Comparison of ENCODE assay signal across 27 mouse cellular contexts in the genomic region with DNA sequence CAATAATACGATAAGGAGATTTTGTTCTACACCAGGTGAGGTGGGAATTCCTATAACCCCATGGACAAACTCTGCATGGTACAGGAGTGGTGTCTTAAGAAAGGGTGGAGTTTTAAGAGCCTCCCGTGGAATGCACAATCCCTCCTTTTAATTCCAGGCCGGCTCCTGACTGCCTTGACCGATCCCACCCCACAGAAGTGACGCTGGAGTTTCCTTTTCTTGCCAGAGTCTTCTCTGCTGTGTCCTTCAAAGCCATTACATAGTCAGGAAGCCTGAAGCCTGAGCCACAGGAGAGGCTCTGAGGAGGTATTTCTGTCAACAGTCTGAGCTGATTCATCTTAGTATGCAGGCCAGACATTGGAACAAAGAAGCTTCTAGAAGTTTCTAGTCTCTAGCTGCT.
DNase-seq lines count a peak whose midpoint lies in the region; ATAC-seq and TF ChIP-seq lines count a peak whose summit lies in the region.
"Had no signal": no experiment of that assay in that cellular context is flagged by ENCODE, and none has a peak within 500 bp of the region (broad histone marks: within the 10 kb centered on the region; RNA-seq: fewer than 3 reads in every experiment).

No protein-coding gene starts in this region.

- 43% methylated on average over 5 of the region's 5 CpGs for WGBS in lung, embryonic 16.5 days
- 54% methylated on average over 5 of the region's 5 CpGs for WGBS in lung, adult 2 months

- H3K9ac ChIP-seq in lung, embryonic 16.5 days (ENCODE audit: low read length): no peak overlapping the region
- H3K9ac ChIP-seq: embryonic facial prominence, embryonic 13.5 days; forebrain, embryonic 12.5 days; forebrain, embryonic 15.5 days; heart, embryonic 13.5 days; hindbrain, embryonic 15.5 days had no signal

- no peak overlapping the region for H3K4me3 ChIP-seq in lung, embryonic 16.5 days (ENCODE audit: low read length)
- H3K4me3 ChIP-seq in lung, adult 2 months (replicated peaks; ENCODE audit: extremely low read depth, low read depth, low read length): no peak overlapping the region
- H3K4me3 ChIP-seq: embryonic facial prominence, embryonic 13.5 days; forebrain, embryonic 12.5 days; forebrain, embryonic 15.5 days; heart, adult 2 months; heart, embryonic 10.5 days; heart, embryonic 13.5 days; hindbrain, embryonic 15.5 days had no signal

- peak overlapping the region; percentile 83 for H3K27ac ChIP-seq in lung, embryonic 16.5 days (ENCODE audit: low read length)
- H3K27ac ChIP-seq: embryonic facial prominence, embryonic 13.5 days; forebrain, embryonic 12.5 days; forebrain, embryonic 15.5 days; heart, adult 2 months; heart, embryonic 10.5 days; heart, embryonic 13.5 days; hindbrain, embryonic 15.5 days had no signal

- peak; percentile 79 for ATAC-seq in lung, embryonic 16.5 days (ENCODE audit: low read depth)
- no peak for ATAC-seq in frontal cortex, adult (ENCODE audit: low TSS enrichment)
- ATAC-seq: forebrain, embryonic 15.5 days; Patski had no signal

- no peaks in the 10 kb centered on the region for H3K4me1 ChIP-seq in lung, embryonic 16.5 days (replicated peaks; ENCODE audit: control insufficient read depth, insufficient read depth, low read length)
- H3K4me1 ChIP-seq in lung, adult 2 months (ENCODE audit: control insufficient read depth, insufficient read depth, low read length): no peaks in the 10 kb centered on the region
- H3K4me1 ChIP-seq: forebrain, embryonic 12.5 days; forebrain, embryonic 15.5 days; heart, embryonic 13.5 days; hindbrain, embryonic 15.5 days had no signal

- TF ChIP-seq CTCF in lung, adult 2 months (IDR thresholded peaks at IDR 0.05; ENCODE audit: insufficient read depth, low read length): no peak

- no peaks in the 10 kb centered on the region; the same call in 1 of the 2 replicates for H3K27me3 ChIP-seq in lung, embryonic 16.5 days (ENCODE audit: control insufficient read depth, insufficient read depth, low read depth, low read length)
- H3K27me3 ChIP-seq: embryonic facial prominence, embryonic 13.5 days; forebrain, embryonic 12.5 days; forebrain, embryonic 15.5 days; hindbrain, embryonic 15.5 days had no signal

- H3K36me3 ChIP-seq in lung, embryonic 16.5 days (ENCODE audit: control insufficient read depth, insufficient read depth, low read length): no peaks in the 10 kb centered on the region
- H3K36me3 ChIP-seq: embryonic facial prominence, embryonic 13.5 days; forebrain, embryonic 12.5 days; forebrain, embryonic 15.5 days; G1E; heart, embryonic 10.5 days; heart, embryonic 13.5 days; hindbrain, embryonic 15.5 days had no signal

- 0 out of 2 replicates have a peak overlapping the region, but pooled peaks have one; percentile 23 for H3K4me2 ChIP-seq in lung, embryonic 16.5 days (ENCODE audit: low read depth, low read length)
- H3K4me2 ChIP-seq: embryonic facial prominence, embryonic 13.5 days; forebrain, embryonic 12.5 days; forebrain, embryonic 15.5 days; heart, embryonic 13.5 days; hindbrain, embryonic 15.5 days had no signal

- no peak for DNase-seq in lung, adult 2 months
- DNase-seq in lung, postnatal 10 days: peak; percentile 22
- DNase-seq in lung, postnatal 36 days: peak; percentile 29
- no peak for DNase-seq in layer of hippocampus, adult 11-12 months (ENCODE audit: low spot score)
- no peak for DNase-seq in ovary, postnatal 14 days (ENCODE audit: low spot score)
- DNase-seq: adrenal gland, postnatal 10 days; adrenal gland, postnatal 36 days; B cell, adult 2 months; cerebellum, adult 11 months; cerebellum, adult 2 months; cerebellum, adult 9-11 months; cerebellum, postnatal 25 days; gastrocnemius, postnatal 10 days; gastrocnemius, postnatal 36 days; heart, adult 2 months; heart, postnatal 14 days; heart, postnatal 4 days had no signal

- TF ChIP-seq POLR2A in lung, adult 2 months (IDR thresholded peaks at IDR 0.05; ENCODE audit: borderline replicate concordance, extremely low read depth, low read depth, low read length): no peak

- no peaks in the 10 kb centered on the region for H3K9me3 ChIP-seq in lung, embryonic 16.5 days (ENCODE audit: control insufficient read depth, low read length)
- H3K9me3 ChIP-seq: forebrain, embryonic 12.5 days; forebrain, embryonic 15.5 days; G1E; heart, embryonic 10.5 days; hindbrain, embryonic 15.5 days had no signal

Comparison
In these comparisons a context has a peak if more than half of its experiments do, and no peak if none do; other contexts are left out.
1. DNase-seq: peak in lung, postnatal 10 days (single experiment) and lung, postnatal 36 days (single experiment); none in lung, adult 2 months (single experiment), layer of hippocampus, adult 11-12 months (single experiment) and ovary, postnatal 14 days (single experiment).